Comparison of ENCODE assay signal across 8 mouse cellular contexts in genomic region chr13:33762293-33763125, GRCm38 (mm10).
DNase-seq lines count a peak whose midpoint lies in the region; ATAC-seq and TF ChIP-seq lines count a peak whose summit lies in the region.

No protein-coding gene starts in this region.

- no peak for TF ChIP-seq POLR2A in testis, adult 2 months (IDR thresholded peaks at IDR 0.05; ENCODE audit: control insufficient read depth, low read depth, low read length)

- H3K36me3 ChIP-seq in hindbrain, embryonic 11.5 days (ENCODE audit: control insufficient read depth, insufficient read depth, low read length), result no peaks in the 10 kb centered on the region
- no peaks in the 10 kb centered on the region for H3K36me3 ChIP-seq in hindbrain, embryonic 13.5 days
- H3K36me3 ChIP-seq in testis, adult 2 months (ENCODE audit: control insufficient read depth, insufficient read depth, low read length), result no peaks in the 10 kb centered on the region

- TF ChIP-seq CTCF in testis, adult 2 months (IDR thresholded peaks at IDR 0.05; ENCODE audit: control insufficient read depth, insufficient read depth, insufficient replicate concordance, low read depth, low read length), result no peak

- H3K4me1 ChIP-seq in hindbrain, embryonic 11.5 days (replicated peaks; ENCODE audit: control insufficient read depth, insufficient read depth, low read length), result no peaks in the 10 kb centered on the region
- no peaks in the 10 kb centered on the region for H3K4me1 ChIP-seq in hindbrain, embryonic 13.5 days (replicated peaks)
- H3K4me1 ChIP-seq in testis, adult 2 months (ENCODE audit: control insufficient read depth, insufficient read depth, low read length), result no peaks in the 10 kb centered on the region

- DNase-seq in hindbrain, embryonic 11.5 days (ENCODE audit: low spot score), result peak; percentile 63
- DNase-seq in frontal cortex, postnatal 14 days (ENCODE audit: low spot score in 2 of 2), result peak; percentile 6 to 64
- peak; percentile 72 for DNase-seq in hindlimb bud, embryonic 11.5 days (ENCODE audit: extremely low spot score, low read depth, low spot score)
- DNase-seq in left cerebral cortex, adult 11 months (ENCODE audit: low spot score), result peak; percentile 50
- DNase-seq in lung, postnatal 36 days, result peak; percentile 85

- no peak overlapping the region for H3K9ac ChIP-seq in hindbrain, embryonic 11.5 days (ENCODE audit: low read depth, low read length)
- no peak overlapping the region for H3K9ac ChIP-seq in hindbrain, embryonic 13.5 days

- H3K27me3 ChIP-seq in hindbrain, embryonic 11.5 days (ENCODE audit: control insufficient read depth, insufficient read depth, low read length), result no peaks in the 10 kb centered on the region
- no peaks in the 10 kb centered on the region for H3K27me3 ChIP-seq in hindbrain, embryonic 13.5 days
- no peaks in the 10 kb centered on the region for H3K27me3 ChIP-seq in testis, adult 2 months (ENCODE audit: control insufficient read depth, insufficient read depth, low read length)

- no peak overlapping the region for H3K4me3 ChIP-seq in hindbrain, embryonic 11.5 days (ENCODE audit: low read depth, low read length)
- no peak overlapping the region for H3K4me3 ChIP-seq in hindbrain, embryonic 13.5 days
- H3K4me3 ChIP-seq in testis, adult 2 months (ENCODE audit: control insufficient read depth, low read depth, low read length), result peak overlapping the region; percentile 45

- no peak for ATAC-seq in hindbrain, embryonic 11.5 days (ENCODE audit: low FRiP score)
- ATAC-seq in hindbrain, embryonic 13.5 days (ENCODE audit: low FRiP score), result no peak
- ATAC-seq in cerebellum, adult (ENCODE audit: insufficient number of reproducible peaks, low FRiP score, low TSS enrichment), result peak; percentile 81

- H3K4me2 ChIP-seq in hindbrain, embryonic 11.5 days (replicated peaks; ENCODE audit: low read depth, low read length), result no peak overlapping the region
- H3K4me2 ChIP-seq in hindbrain, embryonic 13.5 days, result no peak overlapping the region

- 49% methylated on average over 18 of the region's 18 CpGs for WGBS in hindbrain, embryonic 11.5 days
- WGBS in hindbrain, embryonic 13.5 days, result 55% methylated on average over 18 of the region's 18 CpGs

- no peaks in the 10 kb centered on the region for H3K9me3 ChIP-seq in hindbrain, embryonic 11.5 days (ENCODE audit: control insufficient read depth, low read length)
- no peaks in the 10 kb centered on the region for H3K9me3 ChIP-seq in hindbrain, embryonic 13.5 days

- H3K27ac ChIP-seq in hindbrain, embryonic 11.5 days (ENCODE audit: low read depth, low read length), result no peak overlapping the region
- H3K27ac ChIP-seq in hindbrain, embryonic 13.5 days, result no peak overlapping the region
- H3K27ac ChIP-seq in testis, adult 2 months (ENCODE audit: control insufficient read depth, insufficient read depth, low read depth, low read length), result 0 out of 2 replicates have a peak overlapping the region, but pooled peaks have one; percentile 65

Comparison
In these comparisons a context has a peak if more than half of its experiments do, and no peak if none do; other contexts are left out.
1. DNase-seq: peak in every context shown above with its lines; median percentile 85 in lung, postnatal 36 days; 72 in hindlimb bud, embryonic 11.5 days; 63 in hindbrain, embryonic 11.5 days; 50 in left cerebral cortex, adult 11 months; 35 in frontal cortex, postnatal 14 days.